Mouse (Mus musculus): ENCODE measurements at regions not wholly inside any gene's neighbourhood (a gene's known extent, or its start where the extent isn't known, plus 50 kb on each side); places are given as distances from the start of the nearest gene placed in this dataset.
"Not testable (repeated sequence)": the region's sequence is repeated elsewhere in the genome, so short reads cannot be mapped to it uniquely, and the experiment has no call there.

GRCm38 (mm10) chr7:36192645-36193044, 389.8 kb upstream of the Zfp507 start:
- Histone ChIP-seq H3K36me3 (ENCODE audit: control insufficient read depth, insufficient read depth, low read length) (no peaks in the 10 kb centered on the region), H3K4me1 (ENCODE audit: control insufficient read depth, insufficient read depth, low read length) (no peaks in the 10 kb centered on the region), H3K27ac (ENCODE audit: insufficient read depth, low read depth, low read length) (no peak overlapping the region), H3K27me3 (replicated peaks; ENCODE audit: control insufficient read depth, insufficient read depth, low read length) (no peaks in the 10 kb centered on the region), H3K4me3 (ENCODE audit: insufficient read depth, low read depth, low read length) (no peak overlapping the region)
- 49% methylated on average over 8 of the region's 8 CpGs for WGBS
- TF ChIP-seq CTCF (conservative IDR thresholded peaks at IDR 0.05; ENCODE audit: insufficient read depth, insufficient read length, low read depth, low read length), result no peak
- no peak for TF ChIP-seq POLR2A (IDR thresholded peaks at IDR 0.05; ENCODE audit: low read depth, low read length)
- DNase-seq, result no peak

GRCm38 (mm10) chr7:36177947-36178346, 375.1 kb upstream of the Zfp507 start:
- Histone ChIP-seq H3K27ac (ENCODE audit: insufficient read depth, low read depth, low read length) (no peak overlapping the region), H3K36me3 (ENCODE audit: control insufficient read depth, insufficient read depth, low read length) (no peaks in the 10 kb centered on the region), H3K4me3 (ENCODE audit: insufficient read depth, low read depth, low read length) (no peak overlapping the region), H3K4me1 (ENCODE audit: control insufficient read depth, insufficient read depth, low read length) (no peaks in the 10 kb centered on the region), H3K27me3 (replicated peaks; ENCODE audit: control insufficient read depth, insufficient read depth, low read length) (no peaks in the 10 kb centered on the region)
- WGBS, result 56% methylated on average over 7 of the region's 7 CpGs
- DNase-seq, result no peak
- TF ChIP-seq CTCF (conservative IDR thresholded peaks at IDR 0.05; ENCODE audit: insufficient read depth, insufficient read length, low read depth, low read length) (no peak), POLR2A (IDR thresholded peaks at IDR 0.05; ENCODE audit: low read depth, low read length) (no peak)

GRCm38 (mm10) chr7:36175296-36175695, 372.5 kb upstream of the Zfp507 start:
- TF ChIP-seq POLR2A (IDR thresholded peaks at IDR 0.05; ENCODE audit: low read depth, low read length), result no peak
- TF ChIP-seq CTCF (conservative IDR thresholded peaks at IDR 0.05; ENCODE audit: insufficient read depth, insufficient read length, low read depth, low read length), result no peak
- Histone ChIP-seq H3K27me3 (replicated peaks; ENCODE audit: control insufficient read depth, insufficient read depth, low read length) (no peaks in the 10 kb centered on the region), H3K4me3 (ENCODE audit: insufficient read depth, low read depth, low read length) (no peak overlapping the region), H3K27ac (ENCODE audit: insufficient read depth, low read depth, low read length) (no peak overlapping the region), H3K4me1 (ENCODE audit: control insufficient read depth, insufficient read depth, low read length) (no peaks in the 10 kb centered on the region), H3K36me3 (ENCODE audit: control insufficient read depth, insufficient read depth, low read length) (no peaks in the 10 kb centered on the region)
- WGBS, result 79% methylated on average over 4 of the region's 4 CpGs
- DNase-seq, result no peak

- DNase-seq; H3K4me3 ChIP-seq (ENCODE audit: insufficient read depth, low read depth, low read length); H3K27me3 ChIP-seq (replicated peaks; ENCODE audit: control insufficient read depth, insufficient read depth, low read length); H3K36me3 ChIP-seq (ENCODE audit: control insufficient read depth, insufficient read depth, low read length); H3K27ac ChIP-seq (ENCODE audit: insufficient read depth, low read depth, low read length); H3K4me1 ChIP-seq (ENCODE audit: control insufficient read depth, insufficient read depth, low read length): not testable (repeated sequence)
- 63% methylated on average over 2 of the region's 2 CpGs for WGBS
- TF ChIP-seq CTCF (conservative IDR thresholded peaks at IDR 0.05; ENCODE audit: insufficient read depth, insufficient read length, low read depth, low read length), result peak; percentile 17; the same call in 1 of the 2 replicates
Observed at GRCm38 (mm10) chr7:36172511-36172910, 369.7 kb upstream of the Zfp507 start.

GRCm38 (mm10) chr7:36157270-36157945, 354.6 kb upstream of the Zfp507 start:
- Histone ChIP-seq H3K27ac (ENCODE audit: insufficient read depth, low read depth, low read length) (no peak overlapping the region), H3K27me3 (replicated peaks; ENCODE audit: control insufficient read depth, insufficient read depth, low read length) (no peaks in the 10 kb centered on the region), H3K4me1 (ENCODE audit: control insufficient read depth, insufficient read depth, low read length) (no peaks in the 10 kb centered on the region), H3K36me3 (ENCODE audit: control insufficient read depth, insufficient read depth, low read length) (no peaks in the 10 kb centered on the region), H3K4me3 (ENCODE audit: insufficient read depth, low read depth, low read length) (no peak overlapping the region)
- no peak for TF ChIP-seq CTCF (conservative IDR thresholded peaks at IDR 0.05; ENCODE audit: insufficient read depth, insufficient read length, low read depth, low read length)
- TF ChIP-seq POLR2A (IDR thresholded peaks at IDR 0.05; ENCODE audit: low read depth, low read length), result no peak
- peak; percentile 16 for DNase-seq
- 28% methylated on average over 22 of the region's 22 CpGs for WGBS

- TF ChIP-seq CTCF (conservative IDR thresholded peaks at IDR 0.05; ENCODE audit: insufficient read depth, insufficient read length, low read depth, low read length) (no peak), POLR2A (IDR thresholded peaks at IDR 0.05; ENCODE audit: low read depth, low read length) (no peak)
- no peak for DNase-seq
- H3K4me3 ChIP-seq (ENCODE audit: insufficient read depth, low read depth, low read length), result no peak overlapping the region
- no peaks in the 10 kb centered on the region for H3K27me3 ChIP-seq (replicated peaks; ENCODE audit: control insufficient read depth, insufficient read depth, low read length)
- WGBS, result 24% methylated on average over 12 of the region's 12 CpGs
- no peaks in the 10 kb centered on the region for H3K36me3 ChIP-seq (ENCODE audit: control insufficient read depth, insufficient read depth, low read length)
- no peak overlapping the region for H3K27ac ChIP-seq (ENCODE audit: insufficient read depth, low read depth, low read length)
- H3K4me1 ChIP-seq (ENCODE audit: control insufficient read depth, insufficient read depth, low read length), result no peaks in the 10 kb centered on the region
Observed at GRCm38 (mm10) chr7:36156595-36156994, 353.8 kb upstream of the Zfp507 start.

- WGBS, result 51% methylated on average over 2 of the region's 2 CpGs
- Histone ChIP-seq H3K36me3 (ENCODE audit: control insufficient read depth, insufficient read depth, low read length) (no peaks in the 10 kb centered on the region), H3K4me3 (ENCODE audit: insufficient read depth, low read depth, low read length) (no peak overlapping the region), H3K4me1 (ENCODE audit: control insufficient read depth, insufficient read depth, low read length) (no peaks in the 10 kb centered on the region), H3K27ac (ENCODE audit: insufficient read depth, low read depth, low read length) (no peak overlapping the region), H3K27me3 (replicated peaks; ENCODE audit: control insufficient read depth, insufficient read depth, low read length) (no peaks in the 10 kb centered on the region)
- TF ChIP-seq POLR2A (IDR thresholded peaks at IDR 0.05; ENCODE audit: low read depth, low read length) (no peak), CTCF (conservative IDR thresholded peaks at IDR 0.05; ENCODE audit: insufficient read depth, insufficient read length, low read depth, low read length) (no peak)
- DNase-seq, result no peak
Observed at GRCm38 (mm10) chr7:36155576-36155975, 352.8 kb upstream of the Zfp507 start.
